Mouse (Mus musculus) heart, adult 2 months (tissue): Measurements from ENCODE around the gene Zpbp2. TPM values are rescaled to one million over a fixed set of nuclear protein-coding genes. Genes with fewer than 3 reads are reported as not detected.

Source experiments
- DNase-seq, 2 experiments: peaks; one replicate each; pipeline ENCODE4 v3.0.0; 2021
- H3K27ac ChIP-seq: fragments of 200-600 bp; 2 replicates; pipeline ENCODE4 v1.8.1; 2022
- H3K27me3 ChIP-seq: fragments of 200-500 bp; 2 replicates; pipeline ENCODE4 v1.6.1; 2012; ENCODE audit warnings: mild to moderate bottlenecking, low read length, inconsistent platforms, mixed read lengths; ENCODE audit not compliant: control insufficient read depth, insufficient read depth
- H3K36me3 ChIP-seq: fragments of 200-500 bp; 2 replicates; pipeline ENCODE4 v1.6.1; 2012; ENCODE audit warnings: low read length, inconsistent platforms; ENCODE audit not compliant: control insufficient read depth, insufficient read depth
- H3K4me1 ChIP-seq: fragments of 200-500 bp; 2 replicates; pipeline ENCODE4 v1.6.1; 2011; ENCODE audit warnings: low read length; ENCODE audit not compliant: control insufficient read depth, insufficient read depth
- H3K4me3 ChIP-seq: fragments of 200-600 bp; 2 replicates; pipeline ENCODE4 v1.8.1; 2022
- H3K79me2 ChIP-seq: fragments of 200-500 bp; replicated peaks from 2 replicates; pipeline ENCODE4 v1.6.1; 2012; ENCODE audit warnings: mild to moderate bottlenecking, inconsistent platforms, low read length, moderate library complexity, mixed read lengths; ENCODE audit not compliant: control insufficient read depth, insufficient read depth
- H3K9ac ChIP-seq: fragments of 200-500 bp; 2 replicates; pipeline ENCODE4 v1.6.1; 2012; ENCODE audit warnings: low read depth, mild to moderate bottlenecking, control low read depth, inconsistent platforms, low read length, mixed read lengths
- CTCF ChIP-seq: fragments of 200-600 bp; IDR thresholded peaks from 2 replicates; pipeline ENCODE4 v1.8.1; 2022; ENCODE audit warnings: antibody characterized with exemption, mild to moderate bottlenecking, moderate library complexity
- EP300 ChIP-seq: fragments of 200-500 bp; IDR thresholded peaks from 2 replicates; pipeline ENCODE4 v1.6.1; 2011; ENCODE audit warnings: low read depth, low read length, control low read depth; ENCODE audit not compliant: insufficient read depth
- POLR2A ChIP-seq: fragments of 200-500 bp; IDR thresholded peaks from 2 replicates; pipeline ENCODE4 v1.6.1; 2011; ENCODE audit warnings: mild to moderate bottlenecking, low read depth, low read length, control low read depth; ENCODE audit not compliant: insufficient read depth
- WGBS: fragments of 180-500 bp; shearing (Covaris S2); methylation state at CpG from one replicate; pipeline ENCODE4 v1.1.7; 2018; 5-methylcytosine and 5-hydroxymethylcytosine counted together
- intact Hi-C: fragments of 180-260 bp; cut with DNase I; formaldehyde crosslinking; loops from one replicate; pipeline ENCODE4 v1.15.1; 2025
- polyA plus RNA-seq: library from polyadenylated mRNA; depleted of rRNA; stranded (reverse); fragments of >200 nt; gene quantifications from 2 replicates; pipeline ENCODE4 v1.2.3, GENCODE M21; 2012
- total RNA-seq, 2 experiments: library from RNA; stranded (reverse); gene quantifications; 2 replicates each; pipeline ENCODE4 v1.2.3; 2021

Gene Zpbp2
- total and polyA plus RNA-seq, 3 experiments, result not detected

DNA sequence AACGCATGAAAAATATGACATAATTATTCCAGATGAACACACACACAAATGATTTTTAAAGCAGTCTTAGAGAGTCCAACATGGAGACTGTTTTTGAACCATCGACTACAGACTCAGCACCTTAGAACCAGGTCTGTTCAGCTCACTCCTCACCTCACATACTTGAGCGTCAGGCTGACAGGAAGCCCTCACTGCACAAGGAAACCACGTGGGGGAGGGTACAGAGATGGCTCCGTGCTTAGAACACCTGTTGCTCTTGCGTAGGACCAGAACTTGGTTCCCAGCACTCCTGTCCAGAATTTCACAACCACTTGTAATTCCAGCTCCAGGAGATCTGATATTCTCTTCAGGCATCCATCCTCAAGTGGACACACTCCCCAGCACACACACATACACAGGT lies 44.1 kb downstream of the Zpbp2 start:
- no peak overlapping the region for H3K4me3 ChIP-seq
- TF ChIP-seq CTCF (no peak), POLR2A (no peak), EP300 (no peak)
- no peaks in the 10 kb centered on the region for H3K36me3 ChIP-seq
- no peaks in the 10 kb centered on the region for H3K4me1 ChIP-seq
- no peak for DNase-seq
- no peaks in the 10 kb centered on the region for H3K27me3 ChIP-seq
- H3K9ac ChIP-seq, result no peak overlapping the region
- WGBS, result 66% methylated on average over 6 of the region's 6 CpGs
- H3K79me2 ChIP-seq, result no peaks in the 10 kb centered on the region
- intact Hi-C loops, result loop anchor here (5.0 kb wide), 1 partner anchor 253 kb away; no protein-coding TSS in a partner anchor
- H3K27ac ChIP-seq, result no peak overlapping the region

DNA sequence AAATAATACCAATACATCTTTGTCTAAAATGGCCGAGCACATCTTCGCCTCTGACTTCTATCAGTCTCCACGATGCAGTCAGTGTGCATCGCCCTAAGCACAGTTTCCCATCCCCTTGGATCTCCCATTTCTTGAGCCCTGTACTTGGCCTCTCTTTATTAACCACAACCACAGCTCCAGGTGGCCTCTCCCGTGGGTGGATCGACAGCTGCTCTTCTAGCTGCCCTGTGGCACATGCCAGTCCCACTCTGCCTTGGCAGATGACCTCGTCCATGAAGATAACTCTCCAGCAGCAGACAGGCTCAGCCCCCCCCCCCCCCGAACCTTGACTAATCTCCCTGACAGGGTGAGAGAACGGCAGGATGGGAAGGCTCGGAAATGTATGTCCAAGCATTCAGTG lies 44.6 kb downstream of the Zpbp2 start:
- H3K27me3 ChIP-seq, result no peaks in the 10 kb centered on the region
- TF ChIP-seq POLR2A (no peak), CTCF (no peak), EP300 (no peak)
- H3K9ac ChIP-seq, result no peak overlapping the region
- 62% methylated on average over 10 of the region's 10 CpGs for WGBS
- H3K27ac ChIP-seq, result no peak overlapping the region
- DNase-seq, result no peak
- H3K36me3 ChIP-seq, result no peaks in the 10 kb centered on the region
- H3K79me2 ChIP-seq, result no peaks in the 10 kb centered on the region
- H3K4me1 ChIP-seq, result no peaks in the 10 kb centered on the region
- no peak overlapping the region for H3K4me3 ChIP-seq
- intact Hi-C loops, result loop anchor here (5.0 kb wide), 1 partner anchor 253 kb away; no protein-coding TSS in a partner anchor

DNA sequence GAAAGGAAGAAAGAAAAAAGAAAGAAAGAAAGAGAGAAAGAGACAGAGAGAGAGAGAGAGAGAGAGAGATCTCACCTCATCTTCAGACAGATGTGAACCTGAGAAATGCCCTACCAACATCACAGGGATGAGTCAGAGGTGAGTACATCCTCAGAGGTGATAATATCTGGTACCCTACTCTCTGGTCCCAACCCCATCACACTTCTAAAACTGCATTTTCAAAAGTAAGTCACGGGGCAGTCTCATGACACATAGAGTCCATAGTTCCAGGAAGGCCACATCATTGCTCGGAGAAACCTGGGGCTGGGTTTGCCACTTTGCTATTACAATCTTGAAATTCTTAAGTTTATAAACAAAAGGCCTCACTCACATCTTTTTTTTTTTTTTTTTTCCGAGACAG lies 45.1 kb downstream of the Zpbp2 start:
- TF ChIP-seq EP300, result no peak
- TF ChIP-seq CTCF, result no peak
- TF ChIP-seq POLR2A, result no peak
- H3K27me3 ChIP-seq, result no peaks in the 10 kb centered on the region
- WGBS, result 68% methylated on average over 3 of the region's 3 CpGs
- intact Hi-C loops, result loop anchor here (2.0 to 5.0 kb wide), 2 partner anchors 45 to 254 kb away; partner anchors contain the start of gene Zpbp2
- H3K4me1 ChIP-seq, result no peaks in the 10 kb centered on the region
- no peak overlapping the region for H3K9ac ChIP-seq
- H3K79me2 ChIP-seq, result no peaks in the 10 kb centered on the region
- H3K4me3 ChIP-seq, result no peak overlapping the region
- no peaks in the 10 kb centered on the region for H3K36me3 ChIP-seq
- H3K27ac ChIP-seq, result no peak overlapping the region
- no peak for DNase-seq

DNA sequence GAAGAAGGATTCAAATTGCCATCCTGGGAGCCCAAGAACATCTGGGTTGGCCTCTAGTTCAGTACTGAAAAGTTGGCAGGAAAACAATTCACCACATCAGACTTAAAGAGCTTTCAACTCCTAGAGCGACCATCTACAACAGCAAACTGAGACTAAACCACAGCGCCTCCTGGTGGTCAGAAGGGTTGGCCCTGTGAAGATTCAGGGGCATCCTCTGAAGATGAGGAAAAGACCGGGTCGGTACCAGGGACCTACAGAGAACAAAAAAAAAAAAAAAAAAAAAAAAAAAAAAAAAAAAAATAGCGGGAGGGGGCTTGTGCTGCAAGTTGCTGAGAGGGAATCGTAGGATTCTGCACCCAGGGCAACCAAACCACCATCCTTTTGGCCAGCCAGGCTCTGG lies 46.5 kb downstream of the Zpbp2 start:
- TF ChIP-seq POLR2A (no peak), CTCF (peak; percentile 79), EP300 (peak; percentile 67; the same call in 1 of the 2 replicates)
- Histone ChIP-seq H3K36me3 (no peaks in the 10 kb centered on the region), H3K27me3 (no peaks in the 10 kb centered on the region), H3K4me3 (no peak overlapping the region), H3K27ac (no peak overlapping the region), H3K9ac (no peak overlapping the region), H3K4me1 (no peaks in the 10 kb centered on the region), H3K79me2 (no peaks in the 10 kb centered on the region)
- 25% methylated on average over 6 of the region's 6 CpGs for WGBS
- peak in 1 of 2 experiments; percentile 65 for DNase-seq
- intact Hi-C loops, result loop anchor here (2.0 to 5.0 kb wide), 2 partner anchors 47 to 255 kb away; partner anchors contain the start of gene Zpbp2

DNA sequence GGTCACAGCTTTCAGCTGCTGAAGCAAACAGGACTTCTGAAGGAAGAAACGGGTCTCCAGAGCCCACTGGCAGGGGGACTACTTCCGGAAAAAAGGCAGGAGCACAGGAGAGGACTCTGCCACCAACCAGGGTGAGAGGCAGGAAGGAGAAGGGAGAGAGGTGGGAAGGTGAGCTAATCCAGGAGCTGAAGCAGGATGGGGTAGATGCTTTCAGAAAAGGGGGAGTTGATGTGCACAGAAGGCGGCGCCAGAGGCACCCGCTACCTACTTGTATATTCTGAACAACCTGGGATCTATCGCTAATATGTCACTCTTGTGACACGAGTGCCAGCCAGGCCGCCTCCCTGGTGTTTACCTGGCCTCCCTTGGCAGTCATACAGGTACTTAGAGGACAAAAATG lies 47.1 kb downstream of the Zpbp2 start, which contains the start of gene Lrrc3c:
Gene Lrrc3c, plus strand, starts transcription at position 301 of the 400 bp plus-strand sequence.
- TF ChIP-seq EP300, result no peak
- TF ChIP-seq POLR2A, result no peak
- no peak for TF ChIP-seq CTCF
- Histone ChIP-seq H3K9ac (no peak within 1 kb of the TSS), H3K27ac (no peak within 1 kb of the TSS), H3K79me2 (no peaks in the 10 kb centered on the region), H3K4me1 (no peaks in the 10 kb centered on the region), H3K4me3 (no peak within 1 kb of the TSS), H3K27me3 (no peaks in the 10 kb centered on the region), H3K36me3 (no peaks in the 10 kb centered on the region)
- intact Hi-C loops, result loop anchor here (2.0 to 5.0 kb wide), 2 partner anchors 47 to 256 kb away; partner anchors contain the start of gene Zpbp2
- WGBS, result 81% methylated on average over 8 of the region's 8 CpGs
- no peak for DNase-seq

DNA sequence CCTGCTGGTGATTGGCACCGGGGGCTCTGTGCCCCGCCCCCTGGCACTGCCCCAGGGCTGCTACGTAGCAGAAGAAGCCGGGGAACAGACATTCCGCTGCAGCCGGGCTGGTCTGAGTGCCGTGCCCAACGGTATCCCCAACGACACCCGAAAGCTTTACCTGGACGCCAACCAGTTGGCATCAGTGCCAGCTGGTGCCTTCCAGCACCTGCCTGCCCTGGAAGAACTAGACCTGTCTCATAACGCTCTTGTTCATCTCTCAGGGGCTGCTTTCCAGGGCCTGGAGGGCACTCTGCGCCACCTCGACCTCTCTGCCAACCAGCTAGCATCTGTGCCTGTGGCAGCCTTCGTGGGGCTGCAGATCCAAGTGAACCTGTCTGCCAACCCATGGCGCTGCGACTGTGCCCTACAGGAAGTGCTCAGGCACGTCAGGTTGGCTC lies 48.0 kb downstream of the Zpbp2 start:
- Histone ChIP-seq H3K79me2 (no peaks in the 10 kb centered on the region), H3K27me3 (no peaks in the 10 kb centered on the region), H3K36me3 (no peaks in the 10 kb centered on the region), H3K4me1 (no peaks in the 10 kb centered on the region), H3K27ac (no peak overlapping the region), H3K9ac (no peak overlapping the region), H3K4me3 (no peak overlapping the region)
- intact Hi-C loops, result loop anchor here (5.0 kb wide), 1 partner anchor 257 kb away; no protein-coding TSS in a partner anchor
- WGBS, result 42% methylated on average over 18 of the region's 18 CpGs
- no peak for TF ChIP-seq POLR2A
- TF ChIP-seq EP300, result no peak
- no peak for TF ChIP-seq CTCF
- DNase-seq, result no peak
